Mouse (Mus musculus) embryonic fibroblast, embryonic 13.5 days (primary cell): ENCODE results near the gene Ick. TPM values are rescaled to one million over a fixed set of nuclear protein-coding genes. Genes with fewer than 3 reads are reported as not detected.

Experiments used
- H3K27ac ChIP-seq: 2 replicates; pipeline ENCODE4 v1.5.1; 2012; ENCODE audit warnings: low read length, control low read depth, inconsistent platforms; ENCODE audit not compliant: insufficient read depth
- H3K4me1 ChIP-seq: 2 replicates; pipeline ENCODE4 v1.6.1; 2011; ENCODE audit warnings: low read length; ENCODE audit not compliant: control insufficient read depth, insufficient read depth
- H3K4me3 ChIP-seq: 2 replicates; pipeline ENCODE4 v1.5.1; 2011; ENCODE audit warnings: mild to moderate bottlenecking, control low read depth, low read length; ENCODE audit not compliant: insufficient read depth
- CTCF ChIP-seq: IDR thresholded peaks from 2 replicates; pipeline ENCODE4 v1.5.1; 2011; ENCODE audit warnings: mild to moderate bottlenecking, control low read depth, low read length, moderate library complexity, borderline replicate concordance; ENCODE audit not compliant: insufficient read depth
- POLR2A ChIP-seq: IDR thresholded peaks from 2 replicates; pipeline ENCODE4 v1.6.1; 2011; ENCODE audit warnings: low read depth, mild to moderate bottlenecking, control low read depth, low read length, moderate library complexity
- polyA plus RNA-seq: library from polyadenylated mRNA; stranded (reverse); fragments of >200 nt; gene quantifications from 2 replicates; pipeline ENCODE4 v1.2.4, GENCODE M21; 2011; ENCODE audit warnings: low read depth; ENCODE audit not compliant: missing spikeins, insufficient read length

Ick gene
- polyA plus RNA-seq, 1 experiment, result 34.0 TPM

DNA sequence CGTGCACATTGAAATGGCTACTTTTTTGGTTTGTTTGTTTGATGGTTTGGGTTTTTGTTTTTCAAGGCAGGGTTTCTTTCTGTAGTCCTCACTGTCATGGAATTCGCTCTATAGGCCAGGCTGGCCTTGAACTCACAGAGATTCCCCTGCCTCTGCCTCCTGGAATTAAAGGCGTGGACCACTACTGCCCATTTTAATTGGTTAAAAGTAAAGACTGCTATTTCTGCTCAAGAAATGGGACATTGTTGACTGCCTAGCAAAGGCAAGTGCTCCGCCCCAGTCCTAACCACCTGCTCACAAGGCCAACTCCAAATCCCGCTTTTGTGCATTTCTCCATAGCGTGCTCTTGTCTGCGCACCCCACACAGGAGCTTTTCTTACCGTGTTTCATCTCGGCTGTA, 88.8 kb downstream of the Ick start:
- TF ChIP-seq CTCF (no peak), POLR2A (no peak)

GRCm38 (mm10) chr9:78204194-78204593, 95.2 kb downstream of the Ick start:
- no peak for TF ChIP-seq CTCF
- TF ChIP-seq POLR2A, result no peak
- Histone ChIP-seq H3K4me1 (no peaks in the 10 kb centered on the region), H3K27ac (no peak overlapping the region), H3K4me3 (no peak overlapping the region)

More for the DNA sequence above, 88.8 kb downstream of the Ick start:
- Histone ChIP-seq H3K4me1 (no peaks in the 10 kb centered on the region), H3K27ac (no peak overlapping the region), H3K4me3 (no peak overlapping the region)

GRCm38 (mm10) chr9:78208956-78209355, 100.0 kb downstream of the Ick start:
- Histone ChIP-seq H3K27ac (no peak overlapping the region), H3K4me3 (no peak overlapping the region), H3K4me1 (no peaks in the 10 kb centered on the region)
- TF ChIP-seq POLR2A (no peak), CTCF (no peak)

DNA sequence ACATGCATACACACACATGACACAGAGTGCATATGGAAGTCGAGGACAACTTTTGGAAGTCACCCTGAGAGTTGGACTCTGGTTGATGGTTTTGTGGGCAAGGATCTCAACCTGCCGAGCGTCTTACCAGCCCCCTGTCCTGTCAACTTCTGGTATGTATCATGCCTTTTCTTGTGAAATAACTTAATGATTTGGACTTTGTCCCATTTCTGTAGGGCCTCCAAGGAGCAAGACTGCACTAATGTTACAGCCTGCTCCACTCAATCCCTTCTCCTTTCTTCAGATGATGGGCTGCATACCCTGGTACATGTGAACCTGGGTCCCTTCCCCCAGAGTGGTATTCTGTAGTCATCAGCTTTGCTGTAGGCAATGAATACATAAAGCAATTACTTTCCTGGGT, 101.1 kb downstream of the Ick start:
- no peak overlapping the region for H3K4me3 ChIP-seq
- TF ChIP-seq CTCF, result no peak
- no peak for TF ChIP-seq POLR2A
- H3K4me1 ChIP-seq, result no peaks in the 10 kb centered on the region
- no peak overlapping the region for H3K27ac ChIP-seq

- H3K27ac ChIP-seq, result no peak overlapping the region
- H3K4me1 ChIP-seq, result no peaks in the 10 kb centered on the region
- no peak overlapping the region for H3K4me3 ChIP-seq
- TF ChIP-seq POLR2A (no peak), CTCF (no peak)
These were observed 101.8 kb downstream of the Ick start for GRCm38 (mm10) chr9:78210821-78211220.

DNA sequence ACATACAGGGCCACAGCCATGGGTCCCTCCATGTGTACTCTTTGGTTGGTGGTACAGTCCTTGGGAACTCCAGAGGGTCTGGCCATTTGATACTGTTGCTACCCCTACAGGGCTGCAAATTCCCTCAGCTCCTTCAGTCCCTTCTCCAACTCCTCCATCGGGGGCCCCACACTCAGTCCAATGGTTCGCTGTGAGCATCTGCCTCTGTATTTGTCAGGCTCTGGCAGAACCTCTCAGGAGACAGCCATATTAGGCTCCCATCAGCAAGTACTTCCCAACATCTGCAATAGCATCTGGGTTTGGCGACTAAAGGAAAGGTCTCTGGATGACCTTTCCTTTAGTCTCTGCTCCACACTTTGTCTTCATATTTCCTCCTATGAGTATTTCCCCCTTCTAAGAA, 102.5 kb downstream of the Ick start:
- no peaks in the 10 kb centered on the region for H3K4me1 ChIP-seq
- no peak for TF ChIP-seq POLR2A
- no peak for TF ChIP-seq CTCF
- H3K4me3 ChIP-seq, result no peak overlapping the region
- no peak overlapping the region for H3K27ac ChIP-seq

DNA sequence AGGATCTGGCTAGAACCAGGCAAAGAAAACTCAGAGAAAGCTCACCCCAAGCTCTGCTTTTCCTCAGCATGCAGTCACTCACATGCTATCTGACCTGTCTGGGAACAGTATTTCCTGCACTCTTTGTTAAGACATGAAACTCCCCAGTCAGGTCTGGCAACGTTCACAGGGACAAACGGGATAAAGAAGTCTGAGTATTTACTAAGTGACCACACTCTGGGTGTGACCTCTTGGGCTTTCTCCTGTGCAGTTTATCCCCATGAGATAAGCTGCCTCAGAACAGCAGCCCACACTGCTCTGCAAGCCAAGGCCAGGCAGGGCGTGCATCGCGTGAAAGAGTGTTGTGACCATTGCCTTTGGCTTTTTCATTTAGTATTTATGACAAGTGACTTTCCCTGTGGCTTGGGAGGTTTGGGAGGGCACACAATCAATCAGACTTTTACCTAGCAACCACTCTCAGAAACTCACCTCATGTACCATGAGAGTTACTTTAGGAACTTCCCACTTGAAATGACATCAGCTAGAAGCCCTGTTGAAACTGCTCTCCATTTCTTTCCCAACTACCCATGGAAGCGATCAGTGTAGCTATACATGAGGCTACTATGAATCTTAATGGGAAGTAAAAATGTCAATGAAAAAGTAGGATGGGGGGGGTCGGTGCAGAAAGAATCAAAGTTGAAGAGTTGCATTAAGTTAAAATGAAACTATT, 103.5 kb downstream of the Ick start:
- Histone ChIP-seq H3K4me1 (no peaks in the 10 kb centered on the region), H3K27ac (no peak overlapping the region), H3K4me3 (no peak overlapping the region)
- TF ChIP-seq POLR2A (no peak), CTCF (no peak)

DNA sequence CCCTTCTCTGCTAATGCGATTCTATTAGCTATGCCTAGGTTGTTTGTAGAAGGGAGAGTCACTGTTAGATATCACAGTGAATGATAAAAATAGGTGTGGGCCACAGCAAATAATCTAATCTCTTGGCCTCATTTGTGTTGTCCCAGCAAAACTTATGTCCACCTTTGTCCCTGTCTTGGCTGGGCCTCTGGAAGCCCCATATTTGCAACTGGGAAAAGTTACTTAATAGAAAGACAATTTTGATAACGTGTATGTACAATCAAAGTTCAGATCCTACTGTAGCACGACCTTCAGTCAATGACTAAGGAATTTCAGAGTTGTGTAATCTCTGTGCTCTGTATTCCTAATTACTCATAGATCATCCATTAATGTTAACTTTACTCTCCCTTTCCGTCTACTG, 108.1 kb downstream of the Ick start:
- Histone ChIP-seq H3K4me3 (no peak overlapping the region), H3K27ac (no peak overlapping the region), H3K4me1 (no peaks in the 10 kb centered on the region)
- TF ChIP-seq CTCF, result no peak

Other genes starting within 250 kb of the Ick start
- gene Elovl5, start 191.8 kb upstream of the Ick start, polyA plus RNA-seq, result 81.5 and 107 TPM in 2 replicates
- not detected in 2 replicates for gene Gcm1, start 57.3 kb upstream of the Ick start, polyA plus RNA-seq
- 22.2 and 23.0 TPM in 2 replicates for gene Fbxo9, start 127 bp upstream of the Ick start, polyA plus RNA-seq
- gene Gsta4, start 73.6 kb downstream of the Ick start, polyA plus RNA-seq, result 17.4 and 36.2 TPM in 2 replicates
- not detected in 2 replicates for gene Gsta1, start 121.5 kb downstream of the Ick start, polyA plus RNA-seq
- 0.57 TPM in 1 of 2 replicates, not detected in the other for gene Gm3776, start 147.9 kb downstream of the Ick start, polyA plus RNA-seq
- gene Gm10639, start 180.7 kb downstream of the Ick start, polyA plus RNA-seq, result not detected in 2 replicates
- gene Omt2a, start 205.6 kb downstream of the Ick start, polyA plus RNA-seq, result not detected in 2 replicates
- not detected in 2 replicates for gene Omt2b, start 218.4 kb downstream of the Ick start, polyA plus RNA-seq
- gene Gsta2, start 246.6 kb downstream of the Ick start, polyA plus RNA-seq, result not detected in 2 replicates